Mouse (Mus musculus): ENCODE results near the gene Cacna1e. TPM values are rescaled to one million over a fixed set of nuclear protein-coding genes. Genes with fewer than 3 reads are reported as not detected.

Gene Cacna1e
- polyA plus RNA-seq, 1 experiment from 2014 or later, result 10.7 TPM

GRCm38 (mm10) chr1:154450799-154451198 is 433.5 kb downstream of the Cacna1e start:
- Histone ChIP-seq H3K4me2 (no peak overlapping the region), H3K36me3 (0 out of 2 replicates have a peak, but pooled peaks cover 5% of the 10 kb centered on the region), H3K9ac (no peak overlapping the region), H3K27me3 (no peaks in the 10 kb centered on the region), H3K9me3 (no peaks in the 10 kb centered on the region), H3K4me1 (replicated peaks) (no peaks in the 10 kb centered on the region), H3K27ac (replicated peaks) (no peak overlapping the region), H3K4me3 (no peak overlapping the region)
- WGBS, result 86% methylated on average over 3 of the region's 3 CpGs
- no peak for ATAC-seq (ENCODE audit: low read depth)

DNA sequence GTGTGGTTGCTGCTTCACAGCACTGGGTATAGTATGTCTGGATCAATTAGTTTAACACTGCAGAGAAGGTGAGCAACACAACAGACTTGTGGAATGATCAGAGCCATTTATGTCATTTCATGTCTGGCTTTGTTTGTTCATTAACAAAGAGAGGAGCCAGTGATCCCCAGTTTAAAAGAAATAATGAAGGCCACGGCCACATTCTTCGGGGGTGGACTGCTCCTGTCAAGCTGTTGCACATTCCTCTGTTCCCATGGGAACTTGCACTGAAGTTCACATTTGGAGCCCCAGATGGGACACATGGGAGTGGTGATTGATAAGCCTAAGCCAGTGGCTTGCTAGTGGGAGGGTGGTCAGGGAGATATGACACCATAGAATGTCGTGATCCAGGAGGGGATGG is 437.8 kb downstream of the Cacna1e start:
- Histone ChIP-seq H3K4me2 (no peak overlapping the region), H3K27ac (replicated peaks) (no peak overlapping the region), H3K36me3 (peaks cover 5% of the 10 kb centered on the region; the same call in 1 of the 2 replicates), H3K9ac (no peak overlapping the region), H3K9me3 (no peaks in the 10 kb centered on the region), H3K27me3 (no peaks in the 10 kb centered on the region), H3K4me3 (no peak overlapping the region), H3K4me1 (replicated peaks) (no peaks in the 10 kb centered on the region)
- WGBS, result 60% methylated on average over 3 of the region's 3 CpGs
- ATAC-seq (ENCODE audit: low read depth), result no peak

GRCm38 (mm10) chr1:154433520-154433919 is 450.8 kb downstream of the Cacna1e start:
- H3K4me1 ChIP-seq (replicated peaks), result no peaks in the 10 kb centered on the region
- H3K4me3 ChIP-seq, result no peak overlapping the region
- ATAC-seq (ENCODE audit: low read depth), result no peak
- no peak overlapping the region for H3K9ac ChIP-seq
- no peak overlapping the region for H3K4me2 ChIP-seq
- H3K36me3 ChIP-seq, result peaks cover 16% of the 10 kb centered on the region
- H3K27ac ChIP-seq (replicated peaks), result no peak overlapping the region
- no peaks in the 10 kb centered on the region for H3K9me3 ChIP-seq
- 100% methylated on average over 1 of the region's 1 CpGs for WGBS
- no peaks in the 10 kb centered on the region for H3K27me3 ChIP-seq

GRCm38 (mm10) chr1:154433112-154433511 is 451.2 kb downstream of the Cacna1e start:
- Histone ChIP-seq H3K4me1 (replicated peaks) (no peaks in the 10 kb centered on the region), H3K27me3 (no peaks in the 10 kb centered on the region), H3K36me3 (peaks cover 16% of the 10 kb centered on the region), H3K27ac (replicated peaks) (no peak overlapping the region), H3K9me3 (no peaks in the 10 kb centered on the region), H3K4me2 (no peak overlapping the region), H3K9ac (no peak overlapping the region), H3K4me3 (no peak overlapping the region)
- WGBS, result 78% methylated on average over 1 of the region's 1 CpGs
- ATAC-seq (ENCODE audit: low read depth), result no peak

GRCm38 (mm10) chr1:154428276-154428675 is 456.0 kb downstream of the Cacna1e start:
- no peak for ATAC-seq (ENCODE audit: low read depth)
- Histone ChIP-seq H3K36me3 (peaks cover 12% of the 10 kb centered on the region; the same call in 1 of the 2 replicates), H3K4me2 (no peak overlapping the region), H3K4me3 (no peak overlapping the region), H3K9ac (no peak overlapping the region), H3K27me3 (no peaks in the 10 kb centered on the region), H3K4me1 (replicated peaks) (no peaks in the 10 kb centered on the region), H3K27ac (replicated peaks) (no peak overlapping the region), H3K9me3 (no peaks in the 10 kb centered on the region)
- 85% methylated on average over 7 of the region's 7 CpGs for WGBS

- H3K4me3 ChIP-seq, result no peak overlapping the region
- H3K9ac ChIP-seq, result no peak overlapping the region
- WGBS, result 68% methylated on average over 5 of the region's 5 CpGs
- H3K4me1 ChIP-seq (replicated peaks), result no peaks in the 10 kb centered on the region
- H3K27me3 ChIP-seq, result no peaks in the 10 kb centered on the region
- H3K4me2 ChIP-seq, result no peak overlapping the region
- H3K36me3 ChIP-seq, result no peaks in the 10 kb centered on the region
- no peak for ATAC-seq (ENCODE audit: low read depth)
- H3K9me3 ChIP-seq, result no peaks in the 10 kb centered on the region
- H3K27ac ChIP-seq (replicated peaks), result no peak overlapping the region
These were observed 466.0 kb downstream of the Cacna1e start for GRCm38 (mm10) chr1:154418278-154418677.

DNA sequence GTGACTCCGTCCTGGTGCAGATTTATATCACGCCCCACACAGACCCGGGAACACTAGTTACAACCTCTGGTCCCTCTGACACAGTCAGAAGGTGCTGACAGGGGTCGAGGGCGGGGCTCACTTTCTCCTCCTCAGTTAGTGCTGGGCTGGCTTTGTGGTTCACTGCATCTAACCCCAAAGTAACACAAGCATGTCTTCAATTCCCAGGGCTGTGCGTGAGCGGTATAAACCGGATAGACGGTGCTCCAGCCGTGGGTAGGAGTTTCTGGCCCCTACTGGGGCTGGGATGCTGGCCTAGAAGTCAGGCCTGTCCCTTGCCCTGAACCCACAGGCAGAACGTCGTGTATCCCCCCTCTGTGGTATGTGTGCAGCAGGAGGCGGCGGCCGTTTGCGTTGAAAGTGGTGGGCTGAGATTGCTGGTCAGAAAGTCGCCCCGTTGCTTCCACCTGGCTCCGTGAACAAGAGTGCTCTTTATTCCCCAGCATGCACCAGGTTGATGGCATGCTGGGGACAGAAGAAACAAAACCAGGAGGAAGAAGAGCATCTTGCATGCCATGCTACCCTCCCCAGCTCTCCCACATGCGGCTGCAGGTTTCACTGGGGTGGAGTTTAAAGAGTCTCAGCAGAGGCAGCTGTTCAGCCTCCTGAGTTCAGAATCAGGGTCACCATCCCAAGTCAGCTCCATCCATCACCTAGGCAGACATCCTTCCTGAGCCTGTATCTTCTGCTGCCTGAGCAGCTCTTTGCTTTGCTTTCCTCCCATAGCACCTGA is 467.7 kb downstream of the Cacna1e start:
- H3K4me2 ChIP-seq, result no peak overlapping the region
- H3K9me3 ChIP-seq, result no peaks in the 10 kb centered on the region
- H3K9ac ChIP-seq, result no peak overlapping the region
- no peaks in the 10 kb centered on the region for H3K4me1 ChIP-seq (replicated peaks)
- WGBS, result 67% methylated on average over 20 of the region's 20 CpGs
- no peak overlapping the region for H3K27ac ChIP-seq (replicated peaks)
- no peaks in the 10 kb centered on the region for H3K27me3 ChIP-seq
- H3K36me3 ChIP-seq, result 0 out of 2 replicates have a peak, but pooled peaks cover 3% of the 10 kb centered on the region
- no peak overlapping the region for H3K4me3 ChIP-seq
- no peak for ATAC-seq (ENCODE audit: low read depth)

DNA sequence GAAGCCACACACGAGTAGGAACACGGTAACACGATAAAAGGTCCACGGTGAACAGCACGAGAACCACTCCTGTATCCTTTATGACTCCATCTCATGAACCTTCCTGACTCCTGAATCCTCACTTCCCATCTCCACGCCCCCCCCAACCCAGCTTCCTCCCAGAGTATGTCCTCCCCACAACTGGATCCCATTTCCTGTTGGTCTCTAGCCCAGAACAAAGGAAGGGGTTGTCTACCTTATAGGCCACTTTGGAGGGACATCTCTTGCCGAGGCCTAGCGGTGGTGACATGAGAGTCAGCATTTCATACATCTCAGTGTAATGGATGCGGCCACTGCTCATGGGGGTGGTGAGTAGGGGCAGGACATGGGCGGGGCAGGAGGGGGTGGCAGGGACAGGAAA is 468.5 kb downstream of the Cacna1e start:
- ATAC-seq (ENCODE audit: low read depth), result no peak
- Histone ChIP-seq H3K9ac (no peak overlapping the region), H3K4me3 (no peak overlapping the region), H3K27me3 (no peaks in the 10 kb centered on the region), H3K27ac (replicated peaks) (no peak overlapping the region), H3K4me1 (replicated peaks) (no peaks in the 10 kb centered on the region), H3K36me3 (0 out of 2 replicates have a peak, but pooled peaks cover 4% of the 10 kb centered on the region), H3K9me3 (no peaks in the 10 kb centered on the region), H3K4me2 (no peak overlapping the region)
- 81% methylated on average over 10 of the region's 10 CpGs for WGBS

DNA sequence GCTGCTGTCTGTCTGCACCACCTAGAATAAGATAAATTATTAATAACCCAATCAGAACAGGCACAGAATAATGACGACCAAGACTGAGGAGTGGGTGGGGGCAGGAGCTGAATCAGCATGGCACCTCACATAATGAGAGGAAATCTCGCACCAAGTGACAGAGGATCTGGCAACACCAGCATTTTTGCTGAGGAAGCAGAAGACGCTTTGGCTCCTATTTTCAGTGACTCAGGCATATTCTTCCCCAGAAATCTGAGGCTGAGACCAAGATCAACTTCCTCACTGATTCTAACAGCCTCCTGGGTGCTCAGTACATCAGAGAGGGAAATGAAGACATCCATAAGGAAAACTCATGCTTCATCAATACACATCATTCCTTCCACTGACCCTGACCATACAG is 471.2 kb downstream of the Cacna1e start:
- H3K27me3 ChIP-seq, result no peaks in the 10 kb centered on the region
- no peak overlapping the region for H3K27ac ChIP-seq (replicated peaks)
- H3K4me2 ChIP-seq, result no peak overlapping the region
- no peak overlapping the region for H3K9ac ChIP-seq
- 0 out of 2 replicates have a peak, but pooled peaks cover 4% of the 10 kb centered on the region for H3K36me3 ChIP-seq
- no peaks in the 10 kb centered on the region for H3K9me3 ChIP-seq
- 72% methylated on average over 3 of the region's 3 CpGs for whole genome bisulfite sequencing
- ATAC-seq (ENCODE audit: low read depth), result no peak
- no peak overlapping the region for H3K4me3 ChIP-seq
- no peaks in the 10 kb centered on the region for H3K4me1 ChIP-seq (replicated peaks)

- Histone ChIP-seq H3K27ac (replicated peaks) (no peak overlapping the region), H3K9me3 (no peaks in the 10 kb centered on the region), H3K27me3 (no peaks in the 10 kb centered on the region), H3K4me3 (no peak overlapping the region), H3K36me3 (0 out of 2 replicates have a peak, but pooled peaks cover 4% of the 10 kb centered on the region), H3K9ac (no peak overlapping the region), H3K4me2 (no peak overlapping the region), H3K4me1 (replicated peaks) (no peaks in the 10 kb centered on the region)
- ATAC-seq (ENCODE audit: low read depth), result no peak
- WGBS, result 67% methylated on average over 2 of the region's 2 CpGs
These were observed 475.2 kb downstream of the Cacna1e start for GRCm38 (mm10) chr1:154409051-154409450.

GRCm38 (mm10) chr1:154391979-154392378 is 492.3 kb downstream of the Cacna1e start:
- Histone ChIP-seq H3K27me3 (no peaks in the 10 kb centered on the region), H3K9ac (no peak overlapping the region), H3K4me3 (no peak overlapping the region), H3K36me3 (no peaks in the 10 kb centered on the region), H3K4me2 (no peak overlapping the region), H3K9me3 (no peaks in the 10 kb centered on the region), H3K4me1 (replicated peaks) (no peaks in the 10 kb centered on the region), H3K27ac (replicated peaks) (no peak overlapping the region)
- ATAC-seq (ENCODE audit: low read depth), result no peak
- 87% methylated on average over 6 of the region's 6 CpGs for WGBS

All from neural tube, embryonic 13.5 days (tissue).